Mouse (Mus musculus) MEL (cell line): Measurements from ENCODE around the gene Cdh4. TPM values are rescaled to one million over a fixed set of nuclear protein-coding genes. Genes with fewer than 3 reads are reported as not detected.

Experiments
- DNase-seq: peaks from one replicate; pipeline ENCODE4 v3.0.0; 2011; ENCODE audit warnings: low read depth, low spot score
- H3K27ac ChIP-seq: 2 replicates; pipeline ENCODE4 v1.5.1; 2012; ENCODE audit warnings: low read depth, mild to moderate bottlenecking, control low read depth, low read length, moderate library complexity; ENCODE audit not compliant: control insufficient read depth
- H3K27me3 ChIP-seq, 2 experiments: fragments of 150-350 bp in 1 of 2; sonication (generic) in 1 of 2; 2 replicates each; pipeline ENCODE4 v1.6.1; 2012; ENCODE audit warnings: low read length in 2 of 2, mild to moderate bottlenecking in 2 of 2, improper control_type of control experiment in 1 of 2, moderate library complexity in 1 of 2; ENCODE audit not compliant: insufficient read depth in 2 of 2, control insufficient read depth in 1 of 2
- H3K36me3 ChIP-seq, 2 experiments: 2 replicates each; pipeline ENCODE4 v1.6.1; 2012 to 2014; ENCODE audit warnings: low read length in 2 of 2, improper control_type of control experiment in 1 of 2, inconsistent platforms in 1 of 2, mild to moderate bottlenecking in 1 of 2; ENCODE audit not compliant: insufficient read depth in 2 of 2, control insufficient read depth in 1 of 2
- H3K4me1 ChIP-seq, 2 experiments: fragments of 150-350 bp in 1 of 2; sonication (generic) in 1 of 2; 2 replicates each; pipeline ENCODE4 v1.6.1; 2012; ENCODE audit warnings: low read length in 2 of 2, improper control_type of control experiment in 1 of 2, mild to moderate bottlenecking in 1 of 2; ENCODE audit not compliant: insufficient read depth in 2 of 2, control insufficient read depth in 1 of 2
- H3K4me3 ChIP-seq, 2 experiments: fragments of 150-350 bp in 1 of 2; sonication (generic) in 1 of 2; 2 replicates each; pipeline ENCODE4 v1.5.1; 2012; ENCODE audit warnings: low read depth in 2 of 2, low read length in 2 of 2, mild to moderate bottlenecking in 2 of 2, moderate library complexity in 2 of 2, control low read depth in 1 of 2, improper control_type of control experiment in 1 of 2; ENCODE audit not compliant: control insufficient read depth in 1 of 2, insufficient read depth in 1 of 2
- H3K79me2 ChIP-seq: 2 replicates; pipeline ENCODE4 v1.6.1; 2012; ENCODE audit warnings: mild to moderate bottlenecking, low read length, moderate library complexity; ENCODE audit not compliant: control insufficient read depth, poor library complexity, insufficient read depth
- H3K9ac ChIP-seq: 2 replicates; pipeline ENCODE4 v1.6.1; 2012; ENCODE audit warnings: low read depth, mild to moderate bottlenecking, control low read depth, low read length, moderate library complexity; ENCODE audit not compliant: control insufficient read depth, poor library complexity, severe bottlenecking
- H3K9me3 ChIP-seq: fragments of 150-350 bp; sonication (generic); replicated peaks from 2 replicates; pipeline ENCODE4 v1.6.1; 2012; ENCODE audit warnings: mild to moderate bottlenecking, low read length, improper control_type of control experiment, moderate library complexity; ENCODE audit not compliant: insufficient read depth
- CTCF ChIP-seq, 3 experiments: IDR thresholded peaks in 2 of 3; conservative IDR thresholded peaks in 1 of 3; 2 replicates each; pipeline ENCODE4 v1.5.1; 2011 to 2012; ENCODE audit warnings: low read length in 3 of 3, low read depth in 2 of 3, mild to moderate bottlenecking in 2 of 3, improper control_type of control experiment in 1 of 3, inconsistent platforms in 1 of 3, mixed read lengths in 1 of 3, moderate library complexity in 1 of 3; ENCODE audit not compliant: control insufficient read depth in 1 of 3, insufficient read depth in 1 of 3, poor library complexity in 1 of 3, severe bottlenecking in 1 of 3
- ELF1 ChIP-seq: IDR thresholded peaks from 2 replicates; pipeline ENCODE4 v1.6.1; 2014; ENCODE audit warnings: low read depth, mild to moderate bottlenecking, inconsistent platforms, low read length, improper control_type of control experiment, moderate library complexity
- GABPA ChIP-seq: IDR thresholded peaks from 2 replicates; pipeline ENCODE4 v1.6.1; 2012; ENCODE audit warnings: low read depth, mild to moderate bottlenecking, inconsistent platforms, low read length, improper control_type of control experiment, moderate library complexity
- HCFC1 ChIP-seq: IDR thresholded peaks from 2 replicates; pipeline ENCODE4 v1.6.1; 2012; ENCODE audit warnings: low read depth, mild to moderate bottlenecking, inconsistent platforms, low read length, improper control_type of control experiment, moderate library complexity
- MAFK ChIP-seq: IDR thresholded peaks from 2 replicates; pipeline ENCODE4 v1.6.1; 2011; ENCODE audit warnings: low read depth, mild to moderate bottlenecking, low read length, improper control_type of control experiment, borderline replicate concordance
- MXI1 ChIP-seq: IDR thresholded peaks from 2 replicates; pipeline ENCODE4 v1.6.1; 2011; ENCODE audit warnings: mild to moderate bottlenecking, low read depth, low read length, improper control_type of control experiment
- NELFE ChIP-seq: IDR thresholded peaks from 2 replicates; pipeline ENCODE4 v1.6.1; 2011; ENCODE audit warnings: low read depth, low read length, improper control_type of control experiment
- NRF1 ChIP-seq: IDR thresholded peaks from 2 replicates; pipeline ENCODE4 v1.6.1; 2014; ENCODE audit warnings: low read depth, mild to moderate bottlenecking, inconsistent platforms, low read length, improper control_type of control experiment, moderate library complexity; ENCODE audit not compliant: poor library complexity, insufficient read depth, severe bottlenecking
- POLR2AphosphoS2 ChIP-seq: IDR thresholded peaks from 2 replicates; pipeline ENCODE4 v1.6.1; 2011; ENCODE audit warnings: low read length, improper control_type of control experiment
- RAD21 ChIP-seq: IDR thresholded peaks from 2 replicates; pipeline ENCODE4 v1.6.1; 2011; ENCODE audit warnings: mild to moderate bottlenecking, low read depth, low read length, improper control_type of control experiment
- RCOR1 ChIP-seq: IDR thresholded peaks from 2 replicates; pipeline ENCODE4 v1.6.1; 2012; ENCODE audit warnings: low read depth, mild to moderate bottlenecking, inconsistent platforms, low read length, improper control_type of control experiment
- SMC3 ChIP-seq: IDR thresholded peaks from 2 replicates; pipeline ENCODE4 v1.6.1; 2011; ENCODE audit warnings: low read depth, low read length, improper control_type of control experiment
- TCF12 ChIP-seq: IDR thresholded peaks from 2 replicates; pipeline ENCODE4 v1.6.1; 2014; ENCODE audit warnings: low read depth, mild to moderate bottlenecking, inconsistent platforms, low read length, improper control_type of control experiment, moderate library complexity
- USF1 ChIP-seq: IDR thresholded peaks from 2 replicates; pipeline ENCODE4 v1.6.1; 2014; ENCODE audit warnings: low read depth, mild to moderate bottlenecking, inconsistent platforms, low read length, improper control_type of control experiment, moderate library complexity
- ZC3H11A ChIP-seq: IDR thresholded peaks from 2 replicates; pipeline ENCODE4 v1.6.1; 2012; ENCODE audit warnings: low read depth, mild to moderate bottlenecking, inconsistent platforms, low read length, improper control_type of control experiment
- ZMIZ1 ChIP-seq: IDR thresholded peaks from 2 replicates; pipeline ENCODE4 v1.6.1; 2012; ENCODE audit warnings: low read depth, mild to moderate bottlenecking, inconsistent platforms, low read length, improper control_type of control experiment, moderate library complexity
- ZNF384 ChIP-seq: IDR thresholded peaks from 2 replicates; pipeline ENCODE4 v1.6.1; 2012; ENCODE audit warnings: low read depth, mild to moderate bottlenecking, inconsistent platforms, low read length, improper control_type of control experiment
- polyA plus RNA-seq, 2 experiments: library from polyadenylated mRNA; stranded (reverse) in 1 of 2; unstranded in 1 of 2; fragments of >175 nt in 1 of 2; fragments of >200 nt in 1 of 2; gene quantifications; 2 replicates each; pipeline versions ENCODE4 v1.2.1 to v1.2.4; 2012; ENCODE audit warnings: low replicate concordance in 2 of 2, low read depth in 1 of 2; ENCODE audit not compliant: insufficient read length in 2 of 2, insufficient read depth in 1 of 2, missing spikeins in 1 of 2
- total RNA-seq: library from RNA; depleted of rRNA; stranded (reverse); fragments of 300-350 nt; gene quantifications from 2 replicates; pipeline ENCODE4 v1.2.3, GENCODE M21; 2012

Cdh4 gene
- total and polyA plus RNA-seq, 3 experiments: not detected

GRCm38 (mm10) chr2:179834892-179835291, 392.7 kb downstream of the Cdh4 start:
- TF ChIP-seq NRF1: no peak
- H3K4me3 ChIP-seq: no peak overlapping the region
- H3K9me3 ChIP-seq: no peaks in the 10 kb centered on the region
- H3K36me3 ChIP-seq: no peaks in the 10 kb centered on the region
- H3K79me2 ChIP-seq: no peaks in the 10 kb centered on the region
- no peak for DNase-seq
- H3K4me1 ChIP-seq: no peaks in the 10 kb centered on the region
- no peaks in the 10 kb centered on the region for H3K27me3 ChIP-seq
- no peak overlapping the region for H3K27ac ChIP-seq
- H3K9ac ChIP-seq: no peak overlapping the region

GRCm38 (mm10) chr2:179835570-179835969, 393.3 kb downstream of the Cdh4 start:
- DNase-seq: no peak
- TF ChIP-seq RCOR1 (no peak), CTCF (IDR thresholded peaks at IDR 0.05 in 2 of 3, conservative IDR thresholded peaks at IDR 0.05 in 1 of 3; ENCODE audit: control insufficient read depth in 1 of 3, insufficient read depth in 1 of 3, low read depth in 2 of 3, low read length in 3 of 3, poor library complexity in 1 of 3, severe bottlenecking in 1 of 3) (no peak), GABPA (no peak), POLR2AphosphoS2 (no peak), ELF1 (no peak), ZNF384 (no peak)

GRCm38 (mm10) chr2:179837186-179837585, 395.0 kb downstream of the Cdh4 start:
- no peaks in the 10 kb centered on the region for H3K36me3 ChIP-seq
- no peaks in the 10 kb centered on the region for H3K9me3 ChIP-seq
- H3K27me3 ChIP-seq: no peaks in the 10 kb centered on the region
- H3K4me3 ChIP-seq: no peak overlapping the region
- no peak overlapping the region for H3K27ac ChIP-seq
- no peak overlapping the region for H3K9ac ChIP-seq
- no peak for DNase-seq
- no peaks in the 10 kb centered on the region for H3K79me2 ChIP-seq
- TF ChIP-seq RAD21 (no peak), TCF12 (no peak), SMC3 (no peak), HCFC1 (no peak), MXI1 (no peak), GABPA (no peak), USF1 (no peak), NELFE (no peak), ZNF384 (no peak), MAFK (no peak), ZMIZ1 (no peak), ZC3H11A (no peak), RCOR1 (no peak)
- no peaks in the 10 kb centered on the region for H3K4me1 ChIP-seq

More at GRCm38 (mm10) chr2:179835570-179835969, 393.3 kb downstream of the Cdh4 start:
- Histone ChIP-seq H3K4me1 (no peaks in the 10 kb centered on the region), H3K36me3 (no peaks in the 10 kb centered on the region), H3K79me2 (no peaks in the 10 kb centered on the region), H3K4me3 (no peak overlapping the region), H3K9ac (no peak overlapping the region), H3K27me3 (no peaks in the 10 kb centered on the region), H3K27ac (no peak overlapping the region), H3K9me3 (no peaks in the 10 kb centered on the region)
